Mouse (Mus musculus) embryonic facial prominence, embryonic 11.5 days (tissue): ENCODE data around the gene Ldb3. TPM values are rescaled to one million over a fixed set of nuclear protein-coding genes. Genes with fewer than 3 reads are reported as not detected.

Experiments used
- ATAC-seq: fragments of 200-750 bp; cut with Nextera tagmentation; replicated peaks from 2 replicates; pipeline ENCODE4 v1.8.0; 2017; ENCODE audit warnings: low read depth; ENCODE audit not compliant: insufficient number of reproducible peaks, low FRiP score, low TSS enrichment
- DNase-seq: peaks from one replicate; pipeline ENCODE4 v3.0.0-alpha.2; 2015; ENCODE audit warnings: low spot score
- H3K27ac ChIP-seq: fragments of 300-500 bp; sonication (generic); replicated peaks from 2 replicates; pipeline ENCODE4 v1.5.1; 2014; ENCODE audit warnings: mild to moderate bottlenecking, low read depth, low read length, control low read depth
- H3K27me3 ChIP-seq: fragments of 300-500 bp; sonication (generic); 2 replicates; pipeline ENCODE4 v1.6.1; 2014; ENCODE audit warnings: mild to moderate bottlenecking, low read length, moderate library complexity, mixed read lengths; ENCODE audit not compliant: control insufficient read depth, insufficient read depth
- H3K36me3 ChIP-seq: fragments of 300-500 bp; sonication (generic); replicated peaks from 2 replicates; pipeline ENCODE4 v1.6.1; 2014; ENCODE audit warnings: low read depth, mild to moderate bottlenecking, low read length, moderate library complexity, mixed read lengths; ENCODE audit not compliant: control insufficient read depth, insufficient read depth
- H3K4me1 ChIP-seq: fragments of 300-500 bp; sonication (generic); 2 replicates; pipeline ENCODE4 v1.6.1; 2014; ENCODE audit warnings: low read length, mixed read lengths; ENCODE audit not compliant: control insufficient read depth, insufficient read depth
- H3K4me2 ChIP-seq: fragments of 300-500 bp; sonication (generic); 2 replicates; pipeline ENCODE4 v1.6.1; 2014; ENCODE audit warnings: low read depth, mild to moderate bottlenecking, control low read depth, low read length, moderate library complexity
- H3K4me3 ChIP-seq: fragments of 300-500 bp; sonication (generic); 2 replicates; pipeline ENCODE4 v1.5.1; 2014; ENCODE audit warnings: low read depth, low read length, control low read depth
- H3K9ac ChIP-seq: fragments of 300-500 bp; sonication (generic); replicated peaks from 2 replicates; pipeline ENCODE4 v1.6.1; 2014; ENCODE audit warnings: mild to moderate bottlenecking, control low read depth, low read length
- H3K9me3 ChIP-seq: fragments of 300-500 bp; sonication (generic); replicated peaks from 2 replicates; pipeline ENCODE4 v1.6.1; 2016; ENCODE audit warnings: mild to moderate bottlenecking, low read length, inconsistent platforms, mixed read lengths; ENCODE audit not compliant: control insufficient read depth
- WGBS: fragments of 180-500 bp; shearing (Covaris S2); extraction: QIAGEN DNeasy Blood & Tissue Kit; methylation state at CpG from one replicate; pipeline ENCODE4 v1.1.7; 2014; 5-methylcytosine and 5-hydroxymethylcytosine counted together
- polyA plus RNA-seq: library from polyadenylated mRNA; unstranded; fragments of >200 nt; fragmentation: Nextera tagmentation; extraction: Ambion mirVana; gene quantifications from 2 replicates; pipeline ENCODE4 v1.2.1, GENCODE M21; 2014

Gene Ldb3
- polyA plus RNA-seq, 1 experiment from 2014 or later = 0.90 TPM

DNA sequence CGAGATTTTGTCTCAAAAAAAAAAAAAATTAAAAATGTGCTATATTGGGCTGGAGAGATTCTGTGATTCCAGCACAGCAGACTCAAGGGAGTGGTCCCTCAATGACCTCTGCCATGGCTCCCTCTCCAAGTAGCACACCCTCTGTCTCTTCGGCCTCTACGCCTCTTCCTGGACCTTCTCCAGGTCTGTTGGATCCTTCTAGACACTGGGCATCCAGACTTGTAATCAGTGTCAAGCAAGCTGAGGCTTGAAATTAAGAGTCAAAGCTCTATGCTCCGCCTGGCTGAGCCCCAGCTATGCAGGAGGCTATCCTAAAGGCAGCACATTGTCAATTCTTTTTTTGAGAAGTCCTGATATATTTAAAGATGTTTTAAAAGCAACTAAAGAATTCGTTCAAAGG lies 54.9 kb downstream of the Ldb3 start:
- H3K9me3 ChIP-seq = no peaks in the 10 kb centered on the region
- DNase-seq = no peak
- 73% methylated on average over 5 of the region's 5 CpGs for WGBS
- no peaks in the 10 kb centered on the region for H3K27me3 ChIP-seq
- H3K4me2 ChIP-seq = no peak overlapping the region
- H3K36me3 ChIP-seq = no peaks in the 10 kb centered on the region
- ATAC-seq = no peak
- no peak overlapping the region for H3K4me3 ChIP-seq
- H3K4me1 ChIP-seq = no peaks in the 10 kb centered on the region
- H3K9ac ChIP-seq = no peak overlapping the region
- H3K27ac ChIP-seq = no peak overlapping the region

DNA sequence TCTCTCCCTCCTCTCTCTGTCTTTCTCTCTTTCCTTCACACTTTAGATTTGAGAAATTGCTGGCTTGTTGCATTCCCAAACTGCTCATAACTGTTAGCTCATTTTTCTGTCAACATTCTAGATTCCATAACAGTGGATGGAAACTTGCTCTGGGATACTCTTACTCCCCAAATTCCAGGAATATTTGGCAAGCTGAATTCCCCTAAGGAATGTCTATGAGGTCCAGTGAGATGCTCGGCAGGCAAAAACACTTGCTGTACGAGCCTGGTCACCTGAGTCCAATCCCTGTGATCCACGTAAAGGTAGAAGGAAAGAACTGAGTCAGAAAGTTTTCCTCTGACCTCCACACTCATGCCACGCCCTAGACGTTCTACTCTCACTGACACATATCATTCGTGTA lies 55.9 kb downstream of the Ldb3 start:
- H3K9ac ChIP-seq = no peak overlapping the region
- no peaks in the 10 kb centered on the region for H3K27me3 ChIP-seq
- H3K4me3 ChIP-seq = no peak overlapping the region
- ATAC-seq (no peak), DNase-seq (no peak)
- no peaks in the 10 kb centered on the region for H3K36me3 ChIP-seq
- no peaks in the 10 kb centered on the region for H3K9me3 ChIP-seq
- H3K27ac ChIP-seq = no peak overlapping the region
- no peaks in the 10 kb centered on the region for H3K4me1 ChIP-seq
- 86% methylated on average over 6 of the region's 6 CpGs for WGBS
- H3K4me2 ChIP-seq = no peak overlapping the region

- no peak overlapping the region for H3K4me2 ChIP-seq
- no peaks in the 10 kb centered on the region for H3K27me3 ChIP-seq
- H3K36me3 ChIP-seq = no peaks in the 10 kb centered on the region
- H3K27ac ChIP-seq = no peak overlapping the region
- no peak overlapping the region for H3K4me3 ChIP-seq
- no peaks in the 10 kb centered on the region for H3K4me1 ChIP-seq
- WGBS = 74% methylated on average over 8 of the region's 8 CpGs
- no peaks in the 10 kb centered on the region for H3K9me3 ChIP-seq
- H3K9ac ChIP-seq = no peak overlapping the region
- no peak for ATAC-seq
- no peak for DNase-seq
Observed at GRCm38 (mm10) chr14:34528804-34529203, 59.7 kb downstream of the Ldb3 start.

- H3K27me3 ChIP-seq = no peaks in the 10 kb centered on the region
- no peak within 1 kb of the TSS for H3K4me3 ChIP-seq
- no peak within 1 kb of the TSS for H3K4me2 ChIP-seq
- no peaks in the 10 kb centered on the region for H3K36me3 ChIP-seq
- no peaks in the 10 kb centered on the region for H3K4me1 ChIP-seq
- no peak within 1 kb of the TSS for H3K9ac ChIP-seq
- ATAC-seq (no peak), DNase-seq (no peak)
- no peaks in the 10 kb centered on the region for H3K9me3 ChIP-seq
- WGBS = 89% methylated on average over 8 of the region's 8 CpGs
- no peak within 1 kb of the TSS for H3K27ac ChIP-seq
Observed at GRCm38 (mm10) chr14:34522701-34523100, 65.8 kb downstream of the Ldb3 start, which contains the start of gene 9230112D13Rik. Gene 9230112D13Rik, minus strand, starts transcription at chr14:34522801.

- H3K27me3 ChIP-seq = no peaks in the 10 kb centered on the region
- H3K4me1 ChIP-seq = no peaks in the 10 kb centered on the region
- no peaks in the 10 kb centered on the region for H3K9me3 ChIP-seq
- no peak overlapping the region for H3K27ac ChIP-seq
- WGBS = 84% methylated on average over 8 of the region's 8 CpGs
- H3K36me3 ChIP-seq = no peaks in the 10 kb centered on the region
- no peak overlapping the region for H3K4me3 ChIP-seq
- DNase-seq (no peak), ATAC-seq (no peak)
- H3K4me2 ChIP-seq = no peak overlapping the region
- no peak overlapping the region for H3K9ac ChIP-seq
Observed at GRCm38 (mm10) chr14:34517959-34518544, 70.4 kb downstream of the Ldb3 start.

DNA sequence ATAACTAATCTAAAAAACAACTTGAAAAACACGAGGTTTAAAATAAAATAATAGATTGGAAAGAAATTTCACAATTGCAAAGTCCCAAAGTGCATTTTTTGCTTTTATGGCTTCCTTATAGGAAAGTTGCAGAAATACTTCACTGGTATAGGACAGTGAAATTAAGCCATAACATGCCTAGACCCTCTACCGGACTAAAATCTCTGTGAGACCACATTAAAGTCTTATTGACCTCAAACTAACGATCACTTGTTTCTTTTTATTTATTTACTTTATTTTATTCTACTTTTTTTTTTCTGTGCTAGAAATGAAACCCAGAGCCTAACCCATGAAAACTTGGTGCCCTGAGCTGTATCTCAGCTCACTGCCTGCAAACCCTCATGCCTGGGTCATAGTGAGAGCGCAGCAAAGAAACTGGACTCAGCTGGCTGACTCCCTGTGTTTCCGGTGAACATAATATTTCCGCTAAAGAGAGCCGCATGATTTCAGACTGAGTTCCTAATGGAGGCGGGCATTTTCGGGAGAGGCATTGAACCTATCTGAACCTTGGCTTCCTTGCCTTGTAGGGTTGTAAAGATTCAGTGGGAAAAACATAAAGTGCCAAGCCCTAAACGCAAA lies 71.4 kb downstream of the Ldb3 start:
- H3K4me3 ChIP-seq = no peak overlapping the region
- DNase-seq (no peak), ATAC-seq (no peak)
- no peak overlapping the region for H3K9ac ChIP-seq
- no peaks in the 10 kb centered on the region for H3K4me1 ChIP-seq
- 80% methylated on average over 10 of the region's 10 CpGs for WGBS
- H3K27me3 ChIP-seq = no peaks in the 10 kb centered on the region
- H3K27ac ChIP-seq = no peak overlapping the region
- H3K4me2 ChIP-seq = no peak overlapping the region
- H3K36me3 ChIP-seq = no peaks in the 10 kb centered on the region
- H3K9me3 ChIP-seq = no peaks in the 10 kb centered on the region

GRCm38 (mm10) chr14:34515860-34516259 lies 72.6 kb downstream of the Ldb3 start:
- WGBS = 91% methylated on average over 5 of the region's 5 CpGs
- ATAC-seq (no peak), DNase-seq (no peak)

GRCm38 (mm10) chr14:34514120-34514519 lies 74.4 kb downstream of the Ldb3 start:
- no peaks in the 10 kb centered on the region for H3K4me1 ChIP-seq
- no peak for DNase-seq
- ATAC-seq = no peak
- WGBS = 45% methylated on average over 6 of the region's 6 CpGs
- H3K9ac ChIP-seq = no peak overlapping the region
- no peak overlapping the region for H3K4me2 ChIP-seq
- no peaks in the 10 kb centered on the region for H3K27me3 ChIP-seq
- H3K4me3 ChIP-seq = no peak overlapping the region
- no peaks in the 10 kb centered on the region for H3K36me3 ChIP-seq
- H3K27ac ChIP-seq = no peak overlapping the region
- no peaks in the 10 kb centered on the region for H3K9me3 ChIP-seq

More at GRCm38 (mm10) chr14:34515860-34516259, 72.6 kb downstream of the Ldb3 start:
- H3K27me3 ChIP-seq = no peaks in the 10 kb centered on the region
- H3K4me2 ChIP-seq = no peak overlapping the region
- H3K27ac ChIP-seq = no peak overlapping the region
- no peak overlapping the region for H3K4me3 ChIP-seq
- no peak overlapping the region for H3K9ac ChIP-seq
- H3K4me1 ChIP-seq = no peaks in the 10 kb centered on the region
- no peaks in the 10 kb centered on the region for H3K36me3 ChIP-seq
- H3K9me3 ChIP-seq = no peaks in the 10 kb centered on the region
